Mouse (Mus musculus) spleen, adult 2 months (tissue): ENCODE data around the gene Pou2f3. TPM values are rescaled to one million over a fixed set of nuclear protein-coding genes. Genes with fewer than 3 reads are reported as not detected.

Source experiments
- DNase-seq, 2 experiments: peaks; one replicate each; pipeline versions ENCODE4 v3.0.0 to v3.0.0-alpha.2; 2012 to 2021; ENCODE audit warnings: low spot score in 2 of 2, low read depth in 1 of 2
- H3K27ac ChIP-seq: fragments of 200-500 bp; 2 replicates; pipeline ENCODE4 v1.5.1; 2012; ENCODE audit warnings: low read length, inconsistent platforms; ENCODE audit not compliant: insufficient read depth
- H3K27me3 ChIP-seq: fragments of 200-500 bp; 2 replicates; pipeline ENCODE4 v1.6.1; 2012; ENCODE audit warnings: mild to moderate bottlenecking, moderate library complexity, low read length, inconsistent platforms; ENCODE audit not compliant: control insufficient read depth, insufficient read depth
- H3K36me3 ChIP-seq: fragments of 200-500 bp; 2 replicates; pipeline ENCODE4 v1.6.1; 2012; ENCODE audit warnings: mild to moderate bottlenecking, low read length, inconsistent platforms; ENCODE audit not compliant: control insufficient read depth, insufficient read depth
- H3K4me1 ChIP-seq: fragments of 200-500 bp; 2 replicates; pipeline ENCODE4 v1.6.1; 2011; ENCODE audit warnings: inconsistent platforms; ENCODE audit not compliant: control insufficient read depth, insufficient read depth, insufficient read length
- H3K4me3 ChIP-seq: fragments of 200-500 bp; 2 replicates; pipeline ENCODE4 v1.5.1; 2011; ENCODE audit warnings: mild to moderate bottlenecking, inconsistent platforms; ENCODE audit not compliant: insufficient read depth, insufficient read length; ENCODE audit errors: extremely low read depth
- CTCF ChIP-seq: fragments of 200-500 bp; IDR thresholded peaks from 2 replicates; pipeline ENCODE4 v1.5.1; 2011; ENCODE audit warnings: mild to moderate bottlenecking, inconsistent platforms; ENCODE audit not compliant: insufficient read depth, insufficient read length, insufficient replicate concordance; ENCODE audit errors: extremely low read depth
- POLR2A ChIP-seq: fragments of 200-500 bp; IDR thresholded peaks from 2 replicates; pipeline ENCODE4 v1.6.1; 2011; ENCODE audit warnings: low read depth, low read length, inconsistent platforms
- WGBS: fragments of 180-500 bp; shearing (Covaris S2); methylation state at CpG from one replicate; pipeline ENCODE4 v1.1.7; 2018; 5-methylcytosine and 5-hydroxymethylcytosine counted together
- polyA plus RNA-seq: library from polyadenylated mRNA; depleted of rRNA; stranded (reverse); fragments of >200 nt; gene quantifications from 2 replicates; pipeline ENCODE4 v1.2.3, GENCODE M21; 2012

The Pou2f3 gene
- polyA plus RNA-seq, 1 experiment = not detected

- H3K4me1 ChIP-seq = no peaks in the 10 kb centered on the region
- H3K27ac ChIP-seq = no peak overlapping the region
- 80% methylated on average over 4 of the region's 4 CpGs for WGBS
- H3K4me3 ChIP-seq = no peak overlapping the region
- no peak for DNase-seq
- TF ChIP-seq POLR2A = no peak
- TF ChIP-seq CTCF = no peak
- peaks cover 1% of the 10 kb centered on the region; the same call in 1 of the 2 replicates for H3K27me3 ChIP-seq
- no peaks in the 10 kb centered on the region for H3K36me3 ChIP-seq
Measured at GRCm38 (mm10) chr9:43145196-43145595, 65.0 kb downstream of the Pou2f3 start.

- TF ChIP-seq CTCF = no peak
- DNase-seq = no peak
- H3K27me3 ChIP-seq = peaks cover 1% of the 10 kb centered on the region; the same call in 1 of the 2 replicates
- no peak overlapping the region for H3K27ac ChIP-seq
- no peak overlapping the region for H3K4me3 ChIP-seq
- no peaks in the 10 kb centered on the region for H3K4me1 ChIP-seq
- WGBS = 80% methylated on average over 12 of the region's 12 CpGs
- H3K36me3 ChIP-seq = no peaks in the 10 kb centered on the region
Measured at GRCm38 (mm10) chr9:43144206-43144810, 65.9 kb downstream of the Pou2f3 start.

- peaks cover 1% of the 10 kb centered on the region; the same call in 1 of the 2 replicates for H3K27me3 ChIP-seq
- H3K27ac ChIP-seq = no peak overlapping the region
- no peak overlapping the region for H3K4me3 ChIP-seq
- TF ChIP-seq POLR2A (no peak), CTCF (peak; percentile 57; the same call in 1 of the 2 replicates)
- 6% methylated on average over 4 of the region's 4 CpGs for WGBS
- no peaks in the 10 kb centered on the region for H3K36me3 ChIP-seq
- DNase-seq = peak in 1 of 2 experiments; percentile 19
- H3K4me1 ChIP-seq = no peaks in the 10 kb centered on the region
Measured at GRCm38 (mm10) chr9:43141839-43142238, 68.3 kb downstream of the Pou2f3 start.

- Histone ChIP-seq H3K27me3 (no peaks in the 10 kb centered on the region), H3K36me3 (no peaks in the 10 kb centered on the region), H3K27ac (no peak overlapping the region), H3K4me1 (no peaks in the 10 kb centered on the region), H3K4me3 (no peak overlapping the region)
- no peak for TF ChIP-seq POLR2A
- TF ChIP-seq CTCF = no peak
- no peak for DNase-seq
- WGBS = 66% methylated on average over 3 of the region's 3 CpGs
Measured at GRCm38 (mm10) chr9:43133525-43133924, 76.6 kb downstream of the Pou2f3 start.

GRCm38 (mm10) chr9:43132380-43132779, 77.8 kb downstream of the Pou2f3 start:
- no peak overlapping the region for H3K27ac ChIP-seq
- WGBS = 34% methylated on average over 4 of the region's 4 CpGs
- H3K4me1 ChIP-seq = no peaks in the 10 kb centered on the region
- no peaks in the 10 kb centered on the region for H3K36me3 ChIP-seq
- no peaks in the 10 kb centered on the region for H3K27me3 ChIP-seq
- no peak overlapping the region for H3K4me3 ChIP-seq
- TF ChIP-seq CTCF (no peak), POLR2A (no peak)
- no peak for DNase-seq

GRCm38 (mm10) chr9:43131940-43132339, 78.2 kb downstream of the Pou2f3 start:
- TF ChIP-seq CTCF = no peak
- no peak for TF ChIP-seq POLR2A
- Histone ChIP-seq H3K4me1 (no peaks in the 10 kb centered on the region), H3K4me3 (no peak overlapping the region), H3K27ac (no peak overlapping the region), H3K36me3 (no peaks in the 10 kb centered on the region), H3K27me3 (no peaks in the 10 kb centered on the region)
- DNase-seq = no peak
- 70% methylated on average over 5 of the region's 5 CpGs for WGBS

GRCm38 (mm10) chr9:43130684-43131083, 79.5 kb downstream of the Pou2f3 start:
- WGBS = 95% methylated on average over 2 of the region's 2 CpGs
- Histone ChIP-seq H3K27ac (no peak overlapping the region), H3K4me1 (no peaks in the 10 kb centered on the region), H3K27me3 (no peaks in the 10 kb centered on the region), H3K4me3 (no peak overlapping the region), H3K36me3 (no peaks in the 10 kb centered on the region)
- DNase-seq = no peak
- TF ChIP-seq POLR2A (no peak), CTCF (no peak)
